Mouse (Mus musculus) kidney, adult 2 months (tissue): ENCODE measurements around the gene Ssbp3.

ENCODE experiments used
- CTCF ChIP-seq: fragments of 200-500 bp; conservative IDR thresholded peaks from 2 replicates; pipeline ENCODE4 v1.5.1; 2011; ENCODE audit warnings: low read depth, mild to moderate bottlenecking, control low read depth, low read length, moderate library complexity, mixed read lengths; ENCODE audit not compliant: insufficient read depth, insufficient read length
- POLR2A ChIP-seq: fragments of 200-500 bp; IDR thresholded peaks from one replicate; pipeline ENCODE4 v1.6.1; 2011; ENCODE audit warnings: low read depth, low read length, control low read depth

DNA sequence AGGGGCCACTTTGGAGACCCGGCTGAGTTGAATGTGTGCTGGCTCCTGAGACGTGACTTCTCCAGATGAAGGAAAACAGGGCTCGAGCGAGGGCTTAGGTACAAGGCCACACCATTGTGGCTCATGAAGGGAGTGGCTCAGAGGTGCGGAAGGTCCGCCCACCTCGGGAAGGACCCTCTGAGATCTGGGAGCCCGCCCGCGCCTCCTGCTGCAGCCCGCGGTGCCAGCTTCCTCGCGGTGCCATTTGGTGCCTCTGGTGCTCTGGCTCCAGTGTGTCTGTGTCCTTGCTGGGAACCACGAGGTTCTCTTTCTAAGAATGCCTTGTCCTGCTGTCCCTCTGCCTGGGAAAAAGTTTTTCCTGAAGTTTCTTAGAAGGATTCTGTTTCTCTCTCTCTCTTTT lies 187.4 kb downstream of the Ssbp3 start:
- no peak for TF ChIP-seq CTCF
- TF ChIP-seq POLR2A = no peak
